Mouse (Mus musculus) cortical plate, adult 2 months (tissue): ENCODE results near the gene 6430548M08Rik.
A peak's percentile ranks its signal among the peaks of the same experiment; 100 is the strongest.

Experiments used
- CTCF ChIP-seq: fragments of 200-500 bp; IDR thresholded peaks from 2 replicates; pipeline ENCODE4 v1.5.1; 2011; ENCODE audit warnings: mild to moderate bottlenecking, control low read depth, low read length; ENCODE audit not compliant: insufficient read depth; ENCODE audit errors: extremely low read depth
- POLR2A ChIP-seq: fragments of 200-500 bp; IDR thresholded peaks from 2 replicates; pipeline ENCODE4 v1.6.1; 2011; ENCODE audit warnings: mild to moderate bottlenecking, low read length, control low read depth; ENCODE audit not compliant: insufficient read depth; ENCODE audit errors: extremely low read depth

- TF ChIP-seq CTCF = peak; percentile 91
- no peak for TF ChIP-seq POLR2A
Observed at GRCm38 (mm10) chr8:120071684-120072083, 42.3 kb upstream of the 6430548M08Rik start.
